Mouse (Mus musculus): ENCODE measurements around the gene Mpdz.

DNA sequence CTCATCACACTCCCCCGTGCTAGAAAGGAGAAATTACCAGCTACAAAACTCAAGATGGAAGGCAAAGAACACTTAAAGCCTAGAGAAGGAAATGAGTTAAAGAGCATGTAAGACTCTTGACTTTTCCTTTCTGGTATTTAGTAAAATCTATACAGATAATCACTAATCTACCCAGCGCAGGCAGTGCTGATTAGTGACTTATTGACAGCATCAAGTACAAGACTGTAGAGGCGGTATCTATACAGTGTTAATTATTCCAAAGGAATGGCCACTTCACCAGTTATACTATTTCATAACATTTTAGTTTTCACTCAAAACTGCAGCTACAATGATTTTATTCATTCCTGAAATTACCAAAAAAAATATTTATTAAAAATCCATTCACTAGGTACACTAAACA is 49.7 kb downstream of the Mpdz start:
- TF ChIP-seq POLR2A (IDR thresholded peaks at IDR 0.05; ENCODE audit: extremely low read depth, insufficient read depth, low read length) = no peak
- TF ChIP-seq CTCF (IDR thresholded peaks at IDR 0.05; ENCODE audit: low read depth, low read length) = no peak
